Mouse (Mus musculus): ENCODE data around the gene Ltf.

DNA sequence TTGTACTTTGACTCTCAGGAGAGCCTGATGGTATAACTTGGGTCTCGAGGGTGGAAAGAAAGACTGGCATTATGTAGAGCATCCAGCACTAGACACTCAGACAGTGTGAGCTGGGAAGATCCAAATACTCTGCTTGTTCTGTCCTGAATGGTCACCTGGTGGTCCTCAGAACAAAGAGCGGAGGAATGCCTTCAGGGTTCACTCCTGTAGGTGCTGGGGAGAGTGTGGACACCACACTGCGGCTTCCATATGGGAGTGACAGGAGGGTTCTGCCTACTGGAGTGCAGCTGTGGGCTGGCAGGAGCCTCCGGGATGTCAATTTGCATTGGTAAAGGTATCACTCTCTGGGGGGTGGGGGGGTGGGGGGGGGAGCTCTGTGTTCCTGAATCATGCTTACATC, 36.7 kb upstream of the Ltf start:
- no peak for TF ChIP-seq GATA1 (IDR thresholded peaks at IDR 0.05; ENCODE audit: borderline replicate concordance, low read length)
- no peak for TF ChIP-seq FLI1 (IDR thresholded peaks at IDR 0.05; ENCODE audit: low read length)

Data from megakaryocyte, embryonic 14.5 days (primary cell).